Mouse (Mus musculus) layer of hippocampus, adult 9-10 months (tissue): ENCODE data around the gene Srsf5.

ENCODE experiments used
- DNase-seq: peaks from one replicate; pipeline ENCODE4 v3.0.0; 2022; ENCODE audit warnings: low spot score

The Srsf5 gene

DNA sequence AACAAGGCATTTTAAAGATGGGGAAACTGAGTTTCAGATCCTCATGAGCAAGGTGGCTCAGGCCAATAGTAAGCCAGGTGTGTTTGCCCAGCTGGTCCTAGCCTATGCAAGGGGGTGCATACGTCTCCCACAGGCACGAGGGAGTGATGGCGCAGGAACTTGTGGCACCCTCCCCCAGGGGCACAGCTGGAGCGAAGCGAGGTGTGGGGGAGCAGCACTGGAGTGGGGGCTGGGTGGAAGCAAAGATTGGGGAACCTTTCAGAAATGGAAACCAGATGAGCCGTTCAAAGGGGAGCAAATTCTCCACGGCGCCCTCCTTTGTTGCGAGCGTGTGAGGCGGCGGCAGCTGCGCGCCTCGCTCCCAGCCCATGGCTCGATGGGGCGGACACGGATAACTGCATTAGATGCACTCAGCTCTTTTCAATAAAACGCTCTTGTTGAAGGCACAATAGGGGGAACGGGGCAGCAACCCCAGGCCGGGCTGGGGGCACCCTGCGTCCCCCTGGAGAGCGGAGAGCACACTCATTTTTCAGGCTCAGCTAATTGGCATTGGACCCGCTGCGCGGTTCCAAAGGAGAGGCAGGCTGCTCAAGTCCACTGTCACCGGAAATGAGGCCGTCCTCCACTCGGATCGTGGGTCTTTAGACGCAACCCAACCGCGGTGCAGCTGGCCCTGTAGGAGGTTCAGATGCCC, 53.4 kb downstream of the Srsf5 start:
- DNase-seq: no peak
